Mouse (Mus musculus): ENCODE results near the gene Brd4. TPM values are rescaled to one million over a fixed set of nuclear protein-coding genes. Genes with fewer than 3 reads are reported as not detected.

The Brd4 gene
- total RNA-seq (2021): 100 to 1,000 TPM; 104 to 117 TPM

DNA sequence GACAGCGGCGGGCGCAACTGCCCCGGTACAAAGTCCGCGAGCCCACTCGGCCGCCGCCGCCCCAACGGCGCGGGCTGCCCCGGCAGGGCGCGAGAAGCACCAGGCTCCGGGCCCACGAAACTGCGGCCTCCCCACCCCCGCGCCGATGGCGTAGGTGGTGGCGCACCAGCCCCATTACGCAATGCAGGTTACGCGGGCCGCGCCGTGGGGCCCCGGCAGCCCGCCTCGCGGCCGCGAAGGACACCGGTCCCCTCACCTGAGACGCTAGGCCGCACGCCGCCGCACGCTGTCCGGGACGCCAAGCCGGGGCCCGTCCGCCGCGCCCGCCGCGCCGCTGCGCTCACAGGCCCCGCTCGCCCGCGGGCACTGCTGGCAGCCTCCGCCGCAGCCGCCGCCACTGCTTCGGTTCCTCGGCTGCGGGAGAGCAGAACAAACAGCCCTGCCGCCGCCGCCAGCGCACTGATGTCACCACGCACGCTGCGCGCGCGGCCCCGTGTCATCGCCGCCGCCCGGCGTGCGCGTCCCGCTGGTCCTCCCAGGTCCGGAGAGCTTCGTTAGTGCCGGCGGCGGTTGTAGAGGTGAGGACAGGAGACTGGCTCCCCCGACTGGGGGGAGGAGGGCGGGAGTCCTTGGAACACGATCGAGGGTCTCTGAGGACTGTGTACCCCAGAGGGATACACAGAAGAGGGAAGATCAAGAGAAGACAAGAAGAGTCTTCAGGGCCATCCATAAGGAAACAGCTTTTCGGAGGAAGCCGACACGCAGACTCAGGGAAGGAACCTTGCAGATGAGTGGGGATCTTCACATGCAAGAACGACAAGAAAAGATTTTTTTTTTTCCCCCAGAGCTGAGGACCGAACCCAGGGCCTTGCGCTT is at the start of gene Brd4:
Gene Brd4, minus strand, starts transcription at position 461 of the 876 bp plus-strand sequence.
- DNase-seq (ENCODE audit: extremely low spot score in 1 of 2, low spot score in 1 of 2): peak; percentile 85 to 93

DNA sequence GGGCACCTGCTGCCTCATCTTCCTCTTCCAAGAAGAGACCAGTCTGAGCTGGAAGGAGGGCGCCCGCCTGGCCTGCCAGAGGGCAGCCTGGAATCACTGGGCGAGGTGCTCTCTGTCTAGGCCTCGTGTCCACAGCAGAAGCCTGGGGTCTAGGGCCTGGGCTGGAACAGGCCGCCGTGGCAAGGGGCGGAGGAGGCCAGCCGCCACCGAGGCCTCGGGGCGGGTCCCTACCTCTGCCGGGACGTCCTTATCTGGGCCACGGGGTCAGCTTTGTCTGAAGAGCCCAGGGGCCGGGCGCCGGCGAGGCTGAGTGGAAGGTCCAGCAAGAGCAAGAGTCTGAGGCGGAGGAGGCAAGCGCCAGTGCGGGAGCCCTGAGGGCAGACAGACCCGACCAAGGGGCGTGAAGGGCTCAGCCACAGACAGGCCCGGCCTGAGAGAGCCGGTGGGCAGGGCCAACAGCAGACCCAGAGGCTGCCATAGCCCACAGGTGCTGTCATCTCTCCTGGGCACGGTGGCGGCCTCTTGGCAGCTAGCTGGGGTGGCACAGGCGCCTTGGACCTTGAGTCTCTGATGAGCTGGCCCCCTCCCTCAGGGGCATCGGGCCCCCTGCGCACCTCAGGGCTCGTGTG is 49.3 kb upstream of the Brd4 start:
- no peak for DNase-seq (ENCODE audit: extremely low spot score in 1 of 2, low spot score in 1 of 2)

DNA sequence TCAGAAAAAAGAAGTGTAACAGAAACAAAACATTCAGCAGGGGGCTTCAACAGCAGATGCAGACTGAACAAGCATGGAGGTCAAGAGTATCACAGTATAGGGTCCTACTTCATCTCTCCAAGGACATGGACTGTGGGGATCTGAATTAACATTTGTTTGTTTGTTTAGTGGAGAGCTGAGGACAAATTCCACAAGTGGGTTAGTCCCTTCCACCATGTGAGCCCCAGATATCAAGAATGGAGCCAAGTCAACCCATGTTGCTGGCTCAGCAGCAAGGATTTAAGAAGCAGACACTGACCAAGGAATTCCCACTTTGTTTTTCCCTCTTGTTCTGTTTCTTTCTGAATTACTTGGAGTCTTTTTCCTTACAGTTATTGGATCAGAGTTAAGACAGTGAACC is 43.0 kb upstream of the Brd4 start:
- no peak for DNase-seq (ENCODE audit: extremely low spot score in 1 of 2, low spot score in 1 of 2)

DNA sequence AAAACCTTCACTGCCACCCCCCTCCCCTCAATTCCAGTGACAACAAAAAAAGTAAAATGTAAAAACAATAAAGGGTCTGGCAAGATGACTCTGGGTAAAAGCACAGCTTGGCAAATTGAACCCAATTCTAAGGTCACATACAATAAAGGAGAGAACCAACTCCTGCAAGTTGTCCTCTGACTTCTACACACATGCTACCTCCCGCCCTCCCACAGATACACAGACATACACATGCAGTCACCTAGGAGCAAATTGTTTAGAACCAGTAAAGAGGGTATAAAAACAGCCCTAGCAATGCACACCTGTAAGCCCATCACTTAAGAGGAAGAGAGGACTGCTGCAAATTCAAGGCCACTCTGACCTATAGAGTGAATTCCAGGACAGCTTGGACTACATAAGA is 38.3 kb upstream of the Brd4 start:
- no peak for DNase-seq (ENCODE audit: extremely low spot score in 1 of 2, low spot score in 1 of 2)

DNA sequence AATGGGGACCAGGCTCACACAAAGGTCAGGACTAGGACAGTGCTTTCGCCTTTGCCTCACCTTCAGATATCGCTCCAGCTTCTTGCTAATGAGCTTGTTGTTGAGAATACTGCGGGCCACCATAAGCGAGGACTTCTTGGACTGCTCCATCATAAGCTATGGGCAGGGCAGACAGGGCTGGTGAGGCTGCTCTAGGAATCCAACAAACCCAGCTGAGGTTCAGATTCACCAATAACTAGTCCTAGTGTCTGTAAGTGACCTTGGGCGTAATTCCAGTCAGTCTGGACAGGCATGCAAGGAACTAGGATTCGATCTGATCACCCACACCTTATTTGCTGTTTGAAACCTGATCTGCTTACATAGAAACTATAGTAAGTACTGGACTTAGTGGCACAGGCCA is 37.3 kb upstream of the Brd4 start:
- DNase-seq (ENCODE audit: extremely low spot score in 1 of 2, low spot score in 1 of 2): no peak

DNA sequence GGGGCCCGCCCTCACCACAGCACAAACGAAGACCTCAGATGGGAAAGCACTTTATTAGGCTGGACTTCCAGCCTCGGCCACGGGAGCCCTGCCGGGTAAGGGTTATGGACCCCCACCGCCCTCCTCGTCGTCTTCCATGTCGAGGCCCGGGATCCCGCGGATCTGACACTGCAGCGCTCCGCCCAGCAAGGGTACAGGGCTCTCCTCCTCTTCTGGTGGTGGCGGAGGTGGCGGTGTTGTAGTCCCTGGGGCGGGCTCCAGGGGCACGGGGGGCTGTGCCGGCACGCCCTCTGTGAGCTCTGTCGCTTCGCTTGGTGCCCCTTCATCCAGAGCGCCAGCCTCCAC is 36.8 kb upstream of the Brd4 start:
- DNase-seq (ENCODE audit: extremely low spot score in 1 of 2, low spot score in 1 of 2): no peak

DNA sequence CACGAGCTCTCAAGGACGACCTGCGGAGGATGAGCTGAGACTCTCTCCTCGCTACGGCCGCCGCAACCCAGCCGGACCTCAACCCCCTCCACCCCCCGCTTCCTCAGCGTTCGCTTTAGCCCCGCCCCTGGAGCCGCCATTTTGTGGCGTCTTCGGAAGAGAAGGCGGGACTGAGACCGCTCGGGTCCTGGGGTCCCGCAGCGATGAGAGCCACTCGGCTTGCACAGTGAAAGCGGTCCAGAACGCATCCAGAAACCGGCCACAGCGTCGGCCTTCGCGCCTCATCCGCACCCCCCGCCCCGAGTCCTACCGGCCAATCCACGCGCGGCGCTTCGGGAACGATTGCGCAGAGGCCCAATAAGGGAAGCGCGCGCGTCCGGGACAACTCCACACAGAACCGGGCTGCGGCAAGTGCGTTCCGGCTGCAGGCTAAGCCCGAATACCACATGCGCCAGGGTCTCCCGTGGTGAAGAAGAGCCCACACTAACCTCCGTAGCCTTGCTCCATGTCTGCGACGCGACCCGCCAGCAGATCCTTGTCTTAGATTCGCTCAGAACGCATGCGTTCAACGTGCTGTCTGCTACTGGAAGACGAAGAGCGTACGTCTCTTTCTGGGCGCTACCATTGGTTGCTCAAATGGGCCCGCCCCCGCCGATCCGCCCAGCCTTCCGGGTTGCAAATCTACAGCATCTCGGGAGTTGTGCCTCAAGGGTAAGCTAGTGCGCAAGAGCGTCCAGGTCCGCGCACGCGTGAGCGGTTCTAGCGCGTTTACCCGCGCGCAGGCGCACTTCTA is 36.3 kb upstream of the Brd4 start, which contains the start of gene Akap8:
Gene Akap8, minus strand, starts transcription at position 642 of the 793 bp plus-strand sequence.
- peak; percentile 92 to 96 for DNase-seq (ENCODE audit: extremely low spot score in 1 of 2, low spot score in 1 of 2)

DNA sequence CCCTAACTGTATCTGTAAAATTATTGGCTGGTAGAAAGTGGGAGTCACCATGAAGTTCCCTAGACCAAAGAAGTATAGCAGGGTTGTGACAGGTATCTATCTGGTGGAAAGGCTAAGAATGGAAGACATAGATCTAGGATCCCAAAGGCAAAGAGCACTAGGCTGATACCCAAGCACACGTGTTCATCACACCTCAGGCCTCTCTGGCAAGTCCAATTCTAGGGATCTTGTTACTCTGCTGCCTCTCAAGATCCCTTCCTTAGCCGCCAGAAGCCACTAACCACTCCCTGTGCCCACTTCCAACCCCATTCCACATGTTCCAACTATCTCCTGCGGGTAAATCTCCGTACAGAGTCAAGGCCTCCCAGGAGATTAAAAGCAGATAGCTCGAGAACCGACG is 35.4 kb upstream of the Brd4 start:
- DNase-seq (ENCODE audit: extremely low spot score in 1 of 2, low spot score in 1 of 2): no peak

DNA sequence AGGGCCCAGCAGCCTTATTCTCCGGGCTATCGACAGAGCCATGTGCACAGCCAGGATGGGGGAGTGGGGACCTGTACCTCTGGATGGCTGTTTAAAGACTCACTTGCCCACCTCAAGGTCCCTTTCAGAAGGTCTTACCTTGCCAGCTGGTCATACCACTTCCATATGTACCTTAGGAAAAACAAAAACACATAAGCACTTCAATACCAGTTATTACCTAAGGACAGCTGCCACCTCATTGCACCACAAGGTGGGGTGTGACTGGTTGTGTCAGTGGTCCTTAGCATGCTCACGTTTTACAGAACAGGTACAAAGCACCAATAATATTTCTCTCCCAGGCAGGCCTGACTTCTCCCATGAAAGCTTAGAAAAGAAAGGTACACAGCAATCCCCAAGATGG is 33.2 kb upstream of the Brd4 start:
- DNase-seq (ENCODE audit: extremely low spot score in 1 of 2, low spot score in 1 of 2): no peak

DNA sequence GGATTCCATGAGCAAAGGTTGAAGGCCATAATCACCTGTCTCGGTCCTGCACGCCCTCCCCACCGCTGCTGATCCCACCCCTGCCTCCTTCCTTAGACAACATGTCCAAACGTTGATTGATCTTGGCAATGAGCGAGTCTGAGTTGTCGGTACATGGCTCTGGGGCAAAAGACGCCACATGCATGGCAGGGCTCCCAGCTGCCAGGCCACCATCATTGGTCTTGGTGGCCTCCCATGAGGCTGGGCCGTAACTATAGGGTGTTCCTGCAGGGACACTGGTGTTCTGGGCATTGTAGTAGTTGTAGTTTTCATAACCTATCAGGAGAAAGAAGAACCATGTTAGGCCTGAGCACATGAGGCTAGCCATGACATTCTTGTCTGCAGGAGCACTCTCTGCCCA is 32.5 kb upstream of the Brd4 start:
- no peak for DNase-seq (ENCODE audit: extremely low spot score in 1 of 2, low spot score in 1 of 2)

DNA sequence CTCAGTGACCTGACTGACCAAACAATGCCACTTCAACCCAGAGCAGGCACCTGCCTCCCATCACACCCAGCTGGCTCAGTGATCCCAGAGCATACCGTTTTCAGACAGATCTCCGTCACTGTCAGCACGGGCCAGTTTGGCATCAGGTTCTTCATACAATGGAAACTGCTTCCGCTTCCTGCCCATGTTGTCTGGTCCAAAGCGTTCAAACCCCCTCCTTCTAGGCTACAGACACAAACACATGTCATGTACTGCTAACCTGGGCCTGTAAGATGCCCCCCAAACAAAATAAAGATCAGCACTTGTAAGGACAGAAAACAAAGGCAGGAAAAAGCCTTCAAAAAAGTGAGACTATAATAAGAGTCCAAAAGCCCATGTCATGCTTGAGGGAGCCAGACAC is 31.0 kb upstream of the Brd4 start:
- no peak for DNase-seq (ENCODE audit: extremely low spot score in 1 of 2, low spot score in 1 of 2)

DNA sequence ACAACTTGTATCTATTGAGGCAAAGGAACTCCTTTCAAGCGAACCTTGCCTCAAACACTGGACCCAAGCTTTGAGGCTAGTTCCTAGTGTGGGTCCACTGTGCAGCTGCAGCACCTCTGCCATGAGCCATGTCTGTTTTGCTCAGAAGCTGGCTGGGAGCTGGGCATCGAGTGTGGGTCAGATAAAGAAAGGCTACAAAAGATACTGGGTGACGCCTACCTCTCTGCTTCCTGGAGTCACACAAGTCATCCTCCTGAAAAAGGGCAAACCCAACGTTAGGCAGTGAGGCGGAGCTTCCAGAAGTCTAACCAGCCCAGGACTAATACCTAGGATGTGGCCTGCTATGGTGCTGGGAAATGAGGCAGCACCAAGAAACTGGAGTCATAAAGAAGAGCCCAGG is 29.4 kb upstream of the Brd4 start:
- DNase-seq (ENCODE audit: extremely low spot score in 1 of 2, low spot score in 1 of 2): no peak

DNA sequence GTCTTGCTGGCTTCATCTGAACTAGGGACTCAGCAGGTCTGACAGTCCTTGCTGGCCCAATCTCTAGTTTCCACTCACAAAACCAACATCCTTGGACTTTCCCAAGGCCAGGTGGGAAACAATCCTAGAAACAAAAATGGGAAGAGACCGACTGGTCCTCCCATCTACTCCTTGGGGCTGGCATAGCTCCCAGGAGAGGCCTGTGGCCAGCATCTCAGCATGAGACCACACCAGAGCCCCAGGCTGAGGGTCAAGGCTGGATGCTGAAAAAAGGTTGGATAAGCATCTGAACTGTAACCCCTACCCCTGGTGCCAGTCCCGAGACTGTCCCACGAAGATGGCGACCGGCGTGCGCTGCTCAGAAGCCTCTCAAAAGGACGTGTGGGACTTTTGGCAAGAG is 28.3 kb upstream of the Brd4 start:
- DNase-seq (ENCODE audit: extremely low spot score in 1 of 2, low spot score in 1 of 2): no peak

DNA sequence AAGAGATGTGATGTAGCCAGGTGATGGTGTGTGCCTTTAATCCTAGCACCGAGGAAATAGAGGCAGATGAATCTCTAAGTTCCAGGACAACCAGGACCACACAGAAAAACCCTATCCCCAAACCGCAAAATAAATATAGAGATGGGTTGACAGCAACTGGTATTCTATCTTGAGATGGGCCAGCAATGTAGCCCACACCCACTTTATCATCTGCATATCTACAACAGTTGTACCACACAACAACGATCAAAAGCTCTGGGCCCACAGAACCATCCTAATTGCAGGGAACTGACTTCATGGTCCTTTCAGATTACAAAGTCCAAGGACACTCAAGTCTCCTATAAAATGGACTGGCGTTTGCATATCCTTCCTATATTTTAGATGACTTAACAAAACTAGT is 23.4 kb upstream of the Brd4 start:
- no peak for DNase-seq (ENCODE audit: extremely low spot score in 1 of 2, low spot score in 1 of 2)

DNA sequence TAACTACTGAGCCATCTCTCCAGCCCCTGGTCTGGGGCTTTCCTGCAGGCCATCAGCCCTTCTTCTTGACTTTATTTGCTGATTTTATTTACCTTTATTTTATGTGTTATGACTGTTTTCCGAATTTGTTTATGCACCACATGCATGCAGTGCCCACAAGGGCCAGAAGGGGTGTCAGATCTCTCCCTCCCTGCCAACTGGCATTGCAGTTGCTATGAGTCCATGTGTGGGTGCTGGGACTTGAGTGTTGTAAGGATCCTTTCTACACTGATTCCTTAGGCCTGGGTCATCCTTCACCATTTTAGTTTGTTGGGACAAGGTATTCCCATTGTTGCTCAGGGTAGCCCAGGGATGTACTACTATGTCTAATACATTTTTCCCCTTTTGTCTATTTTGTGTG is 13.6 kb upstream of the Brd4 start:
- no peak for DNase-seq (ENCODE audit: extremely low spot score in 1 of 2, low spot score in 1 of 2)

DNA sequence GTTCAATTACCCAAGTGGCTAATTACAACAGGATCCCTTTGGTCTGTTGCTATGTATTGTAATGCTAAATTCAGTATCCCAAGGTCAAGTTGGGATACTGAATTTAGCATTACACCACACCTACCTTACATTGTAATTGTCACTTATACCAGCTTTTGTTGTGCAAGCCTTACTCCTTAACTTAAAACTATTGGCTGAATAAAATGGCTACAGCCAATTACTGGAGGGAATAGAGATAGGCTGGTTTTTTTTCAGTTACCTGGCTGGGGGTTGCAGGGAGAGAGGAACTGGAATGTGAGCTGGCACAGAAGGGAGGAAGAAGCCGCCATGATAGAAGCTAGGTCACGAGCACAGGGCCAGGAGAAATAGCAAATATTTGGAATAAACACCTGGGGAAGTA is 11.4 kb upstream of the Brd4 start:
- no peak for DNase-seq (ENCODE audit: extremely low spot score in 1 of 2, low spot score in 1 of 2)

DNA sequence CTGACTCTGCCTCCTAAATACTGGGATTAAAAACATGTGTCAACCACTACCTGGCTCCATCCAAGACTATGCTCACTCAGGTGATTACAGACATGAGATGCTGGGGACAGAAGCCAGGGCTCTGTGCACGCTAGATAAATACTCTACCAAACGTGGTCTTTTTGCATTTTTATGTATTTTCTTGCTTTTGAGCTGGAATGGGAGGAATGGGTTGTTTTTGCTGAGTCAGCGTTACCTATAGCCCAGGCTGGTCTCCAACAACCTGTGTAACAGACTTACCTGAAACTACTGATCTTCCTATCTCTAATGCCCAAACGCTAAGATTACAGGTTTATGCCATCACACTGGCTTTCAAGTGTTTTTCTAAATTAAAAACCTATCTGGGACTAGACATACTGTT is 10.6 kb upstream of the Brd4 start:
- DNase-seq (ENCODE audit: extremely low spot score in 1 of 2, low spot score in 1 of 2): no peak

DNA sequence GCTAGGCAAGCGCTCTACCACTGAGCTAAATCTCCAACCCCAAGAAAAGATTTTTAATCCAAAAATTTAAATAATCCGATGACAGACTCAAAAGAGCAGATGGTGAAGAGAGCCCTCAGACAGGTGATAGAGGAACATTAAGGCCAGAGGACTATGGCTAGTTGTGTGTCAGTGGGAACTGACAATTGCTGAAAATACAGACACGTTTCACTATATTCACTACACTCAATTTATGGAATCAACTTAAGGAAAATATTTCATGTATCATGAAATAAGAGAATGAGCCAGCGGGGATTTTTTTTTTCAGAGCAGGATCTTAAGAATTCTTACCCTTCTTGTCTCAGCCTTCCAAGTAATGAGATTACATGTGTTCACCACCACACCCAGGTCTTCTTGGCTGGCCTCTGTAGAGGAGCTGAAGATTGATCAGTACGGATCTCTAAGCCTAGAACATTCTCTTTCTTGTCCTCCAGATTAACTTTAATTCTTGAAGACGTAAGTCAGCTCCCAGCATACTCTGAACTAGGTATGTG is 682 bp upstream of the Brd4 start:
- no peak for DNase-seq (ENCODE audit: extremely low spot score in 1 of 2, low spot score in 1 of 2)

DNA sequence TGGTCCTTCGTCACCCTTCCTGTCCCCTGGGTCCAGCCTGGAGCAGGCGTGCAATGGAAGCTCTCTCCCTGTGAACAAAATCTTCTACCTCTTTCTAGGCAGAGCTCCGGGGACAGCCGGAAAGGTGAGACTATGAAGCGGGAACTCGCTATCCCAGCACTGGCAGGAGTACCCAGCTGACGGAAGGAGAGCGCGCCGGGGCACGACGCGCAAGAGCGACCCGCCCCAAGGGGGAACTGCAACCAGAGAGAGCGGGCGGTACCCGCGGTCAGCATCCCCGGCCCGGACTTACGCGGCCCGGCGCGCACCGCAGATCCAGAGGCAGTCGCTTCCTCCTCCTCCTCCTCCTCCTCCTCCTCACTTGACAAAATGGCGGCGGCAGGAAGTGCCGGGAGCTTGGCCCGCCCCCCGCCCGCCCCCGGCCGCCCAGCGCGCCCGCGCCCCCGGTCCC is 726 bp downstream of the Brd4 start:
- DNase-seq (ENCODE audit: extremely low spot score in 1 of 2, low spot score in 1 of 2): peak; percentile 45 to 52

DNA sequence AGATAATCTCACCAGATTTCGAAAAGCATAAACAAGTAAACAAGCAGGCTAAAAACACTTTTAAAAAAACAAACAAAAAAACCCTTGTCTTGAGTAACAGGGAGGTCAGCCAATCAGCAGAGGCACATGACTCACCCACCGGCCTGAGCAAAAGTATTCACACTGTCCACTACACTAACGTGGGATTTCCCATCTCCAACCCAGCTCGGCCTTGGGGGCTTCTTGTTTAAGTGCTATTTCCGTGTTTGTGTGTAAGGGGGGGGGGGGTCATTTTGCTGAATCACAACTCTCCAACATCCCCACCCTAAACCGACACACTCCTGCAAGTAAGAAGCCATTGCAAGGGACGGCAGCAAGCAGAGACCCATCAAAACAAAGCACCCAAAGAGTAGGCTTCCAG is 1.2 kb downstream of the Brd4 start:
- no peak for DNase-seq (ENCODE audit: extremely low spot score in 1 of 2, low spot score in 1 of 2)

Data from layer of hippocampus, postnatal 25 days (tissue).